Mouse (Mus musculus) retina, postnatal 7 days (tissue): ENCODE data around the gene Slc2a1.

Experiments
- DNase-seq: peaks from one replicate; pipeline ENCODE4 v3.0.0-alpha.2; 2012; ENCODE audit warnings: low read depth, low spot score

Slc2a1 gene

GRCm38 (mm10) chr4:119129096-119129495, 20.6 kb downstream of the Slc2a1 start:
- no peak for DNase-seq

- no peak for DNase-seq
These were observed 22.8 kb downstream of the Slc2a1 start for GRCm38 (mm10) chr4:119131189-119131910.

GRCm38 (mm10) chr4:119133306-119133705, 24.8 kb downstream of the Slc2a1 start:
- no peak for DNase-seq

- no peak for DNase-seq
These were observed 25.3 kb downstream of the Slc2a1 start for GRCm38 (mm10) chr4:119133860-119134259.

GRCm38 (mm10) chr4:119137313-119137712, 28.8 kb downstream of the Slc2a1 start:
- DNase-seq = no peak

GRCm38 (mm10) chr4:119138171-119138570, 29.7 kb downstream of the Slc2a1 start:
- no peak for DNase-seq

- DNase-seq = no peak
These were observed 30.3 kb downstream of the Slc2a1 start for GRCm38 (mm10) chr4:119138776-119139175.

- DNase-seq = no peak
These were observed 31.6 kb downstream of the Slc2a1 start for GRCm38 (mm10) chr4:119140126-119140525.

GRCm38 (mm10) chr4:119141191-119141590, 32.7 kb downstream of the Slc2a1 start:
- DNase-seq = no peak

GRCm38 (mm10) chr4:119142230-119142871, 33.8 kb downstream of the Slc2a1 start:
- DNase-seq = no peak

- no peak for DNase-seq
These were observed 38.3 kb downstream of the Slc2a1 start for GRCm38 (mm10) chr4:119146816-119147215.

GRCm38 (mm10) chr4:119147347-119147746, 38.8 kb downstream of the Slc2a1 start:
- DNase-seq = no peak

GRCm38 (mm10) chr4:119148741-119149140, 40.2 kb downstream of the Slc2a1 start:
- DNase-seq = no peak

- no peak for DNase-seq
These were observed 48.7 kb downstream of the Slc2a1 start for GRCm38 (mm10) chr4:119157186-119157585.

GRCm38 (mm10) chr4:119157891-119158290, 49.4 kb downstream of the Slc2a1 start:
- DNase-seq = no peak

GRCm38 (mm10) chr4:119161358-119161757, 52.8 kb downstream of the Slc2a1 start:
- no peak for DNase-seq

- DNase-seq = no peak
These were observed 54.5 kb downstream of the Slc2a1 start for GRCm38 (mm10) chr4:119162990-119163389.

GRCm38 (mm10) chr4:119165916-119166315, 57.4 kb downstream of the Slc2a1 start:
- DNase-seq = no peak

GRCm38 (mm10) chr4:119167068-119167467, 58.6 kb downstream of the Slc2a1 start:
- DNase-seq = no peak

GRCm38 (mm10) chr4:119167663-119168062, 59.2 kb downstream of the Slc2a1 start:
- peak; percentile 83 for DNase-seq

- DNase-seq = no peak
These were observed 64.6 kb downstream of the Slc2a1 start for GRCm38 (mm10) chr4:119172919-119173650.

GRCm38 (mm10) chr4:119173851-119174453, 65.4 kb downstream of the Slc2a1 start, which contains the start of gene Zfp691:
Gene Zfp691, minus strand, starts transcription at chr4:119174195.
- DNase-seq = peak; percentile 91
